Mouse (Mus musculus) cerebellum, adult 2 months (tissue): ENCODE results near the gene Lmtk2.

Source experiments
- CTCF ChIP-seq: fragments of 200-500 bp; IDR thresholded peaks from 2 replicates; pipeline ENCODE4 v1.5.1; 2011; ENCODE audit warnings: low read depth, mild to moderate bottlenecking, control low read depth, low read length, moderate library complexity, borderline replicate concordance; ENCODE audit not compliant: insufficient read depth
- POLR2A ChIP-seq: fragments of 200-500 bp; IDR thresholded peaks from 2 replicates; pipeline ENCODE4 v1.6.1; 2011; ENCODE audit warnings: low read length, control low read depth, borderline replicate concordance; ENCODE audit not compliant: insufficient read depth

DNA sequence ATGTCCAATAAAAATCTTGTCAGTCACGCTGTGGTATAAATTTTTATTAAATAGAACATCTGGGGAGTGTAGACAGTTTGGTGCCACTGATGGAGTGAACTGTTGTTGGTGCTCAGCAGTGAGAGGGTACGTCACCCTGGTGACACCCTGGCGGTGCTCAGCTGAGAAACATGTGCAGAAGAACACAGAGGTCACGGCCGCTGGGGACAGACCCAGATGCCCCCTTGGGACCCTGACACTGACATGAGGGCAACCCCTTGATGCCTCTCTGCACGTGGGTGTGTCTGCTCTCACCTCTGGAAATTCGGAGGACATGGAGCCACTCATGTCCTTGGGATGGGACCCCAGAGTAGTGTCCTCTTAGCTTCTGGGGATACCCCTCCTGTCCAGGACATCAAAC, 94.2 kb downstream of the Lmtk2 start:
- TF ChIP-seq POLR2A (no peak), CTCF (no peak)
